Mouse (Mus musculus) heart, adult 18-20 months (tissue): Measurements from ENCODE around the gene Nrxn3. TPM values are rescaled to one million over a fixed set of nuclear protein-coding genes. Genes with fewer than 3 reads are reported as not detected.

Experiments used
- DNase-seq, 2 experiments: peaks; one replicate each; pipeline ENCODE4 v3.0.0; 2021 to 2022; ENCODE audit warnings: mixed read lengths in 1 of 2
- total RNA-seq, 2 experiments: library from RNA; stranded (reverse); gene quantifications; 2 replicates each; pipeline ENCODE4 v1.2.3; 2021

The Nrxn3 gene
- total RNA-seq, 2 experiments from 2014 or later, result 0.10 to 0.15 TPM

- DNase-seq, result no peak
Observed at GRCm38 (mm10) chr12:90144247-90144646, 1421.6 kb downstream of the Nrxn3 start.

- DNase-seq, result no peak
Observed at GRCm38 (mm10) chr12:90158131-90158772, 1435.6 kb downstream of the Nrxn3 start.

- DNase-seq, result no peak
Observed at GRCm38 (mm10) chr12:90159911-90160310, 1437.2 kb downstream of the Nrxn3 start.

- DNase-seq, result no peak
Observed at GRCm38 (mm10) chr12:90166118-90166517, 1443.4 kb downstream of the Nrxn3 start.

GRCm38 (mm10) chr12:90181566-90181965 is 1458.9 kb downstream of the Nrxn3 start:
- DNase-seq, result no peak

GRCm38 (mm10) chr12:90183021-90183420 is 1460.3 kb downstream of the Nrxn3 start:
- DNase-seq, result no peak

- DNase-seq, result no peak
Observed at GRCm38 (mm10) chr12:90196161-90196560, 1473.5 kb downstream of the Nrxn3 start.

- DNase-seq, result no peak
Observed at GRCm38 (mm10) chr12:90197994-90198393, 1475.3 kb downstream of the Nrxn3 start.

- no peak for DNase-seq
Observed at GRCm38 (mm10) chr12:90202501-90202900, 1479.8 kb downstream of the Nrxn3 start.

GRCm38 (mm10) chr12:90211410-90211809 is 1488.7 kb downstream of the Nrxn3 start:
- DNase-seq, result no peak

- DNase-seq, result no peak
Observed at GRCm38 (mm10) chr12:90217060-90217459, 1494.4 kb downstream of the Nrxn3 start.

GRCm38 (mm10) chr12:90229062-90229461 is 1506.4 kb downstream of the Nrxn3 start:
- DNase-seq, result no peak

- no peak for DNase-seq
Observed at GRCm38 (mm10) chr12:90236093-90236492, 1513.4 kb downstream of the Nrxn3 start.

- DNase-seq, result no peak
Observed at GRCm38 (mm10) chr12:90260301-90260700, 1537.6 kb downstream of the Nrxn3 start.

- DNase-seq, result no peak
Observed at GRCm38 (mm10) chr12:90268111-90268510, 1545.4 kb downstream of the Nrxn3 start.

GRCm38 (mm10) chr12:90270763-90271379 is 1548.2 kb downstream of the Nrxn3 start:
- no peak for DNase-seq

GRCm38 (mm10) chr12:90274621-90275236 is 1552.1 kb downstream of the Nrxn3 start:
- DNase-seq, result no peak

- DNase-seq, result no peak
Observed at GRCm38 (mm10) chr12:90281236-90281635, 1558.6 kb downstream of the Nrxn3 start.

- DNase-seq, result no peak
Observed at GRCm38 (mm10) chr12:90283022-90283421, 1560.3 kb downstream of the Nrxn3 start.

GRCm38 (mm10) chr12:90302671-90303070 is 1580.0 kb downstream of the Nrxn3 start:
- no peak for DNase-seq

- DNase-seq, result no peak
Observed at GRCm38 (mm10) chr12:90331806-90332205, 1609.1 kb downstream of the Nrxn3 start.

GRCm38 (mm10) chr12:90332459-90332858 is 1609.8 kb downstream of the Nrxn3 start:
- no peak for DNase-seq

- DNase-seq, result no peak
Observed at GRCm38 (mm10) chr12:90337496-90338228, 1615.0 kb downstream of the Nrxn3 start.
